Mouse (Mus musculus) olfactory bulb, adult 2 months (tissue): ENCODE measurements around the gene Gm10644.

Experiments used
- CTCF ChIP-seq: fragments of 200-500 bp; IDR thresholded peaks from 2 replicates; pipeline ENCODE4 v1.5.1; 2012; ENCODE audit warnings: low read depth, mild to moderate bottlenecking, low read length, moderate library complexity; ENCODE audit not compliant: insufficient read depth
- POLR2A ChIP-seq: fragments of 200-500 bp; IDR thresholded peaks from 2 replicates; pipeline ENCODE4 v1.6.1; 2012; ENCODE audit warnings: mild to moderate bottlenecking, low read depth, low read length, moderate library complexity; ENCODE audit not compliant: insufficient read depth

- no peak for TF ChIP-seq CTCF
- no peak for TF ChIP-seq POLR2A
Observed at GRCm38 (mm10) chr8:83926266-83926665, 28.7 kb downstream of the Gm10644 start.
